Mouse (Mus musculus) lung, adult 2 months (tissue): ENCODE measurements around the gene Arntl.

Source experiments
- CTCF ChIP-seq: fragments of 200-500 bp; IDR thresholded peaks from 2 replicates; pipeline ENCODE4 v1.5.1; 2011; ENCODE audit warnings: mild to moderate bottlenecking, low read length, control low read depth; ENCODE audit not compliant: insufficient read depth
- POLR2A ChIP-seq: fragments of 200-500 bp; IDR thresholded peaks from 2 replicates; pipeline ENCODE4 v1.6.1; 2011; ENCODE audit warnings: low read depth, mild to moderate bottlenecking, control low read depth, low read length, borderline replicate concordance; ENCODE audit errors: extremely low read depth

DNA sequence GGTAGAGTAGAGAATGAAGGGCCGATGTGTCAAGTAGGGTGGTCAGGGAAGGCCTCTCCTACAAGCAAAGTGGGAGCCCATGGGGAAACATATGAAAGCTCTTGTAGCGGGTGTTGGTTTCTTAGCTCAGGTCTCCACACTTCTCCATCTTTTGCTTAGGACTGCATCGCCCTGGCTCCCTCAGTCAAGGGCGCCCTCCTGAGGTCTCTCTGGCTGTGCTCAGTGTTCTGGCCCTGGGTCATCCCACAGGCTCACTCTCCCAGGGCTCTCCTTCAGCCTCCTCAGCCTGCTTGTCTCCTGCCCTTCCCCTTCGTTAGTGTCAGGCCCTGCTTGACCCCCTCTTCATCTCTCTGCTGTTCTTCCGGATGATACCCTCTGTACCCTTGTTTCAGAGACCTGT is 31.1 kb downstream of the Arntl start:
- TF ChIP-seq CTCF, result 0 out of 2 replicates have a peak, but pooled peaks have one; percentile 12
- TF ChIP-seq POLR2A, result no peak
